Mouse (Mus musculus): ENCODE measurements around the gene Olfr1462. TPM values are rescaled to one million over a fixed set of nuclear protein-coding genes. Genes with fewer than 3 reads are reported as not detected.

The Olfr1462 gene
- not detected in 2 replicates for polyA plus RNA-seq (2012; rRNA removed)
- not detected in 2 replicates for polyA plus RNA-seq (2014; fragmentation: Nextera tagmentation; extraction: Ambion mirVana)

DNA sequence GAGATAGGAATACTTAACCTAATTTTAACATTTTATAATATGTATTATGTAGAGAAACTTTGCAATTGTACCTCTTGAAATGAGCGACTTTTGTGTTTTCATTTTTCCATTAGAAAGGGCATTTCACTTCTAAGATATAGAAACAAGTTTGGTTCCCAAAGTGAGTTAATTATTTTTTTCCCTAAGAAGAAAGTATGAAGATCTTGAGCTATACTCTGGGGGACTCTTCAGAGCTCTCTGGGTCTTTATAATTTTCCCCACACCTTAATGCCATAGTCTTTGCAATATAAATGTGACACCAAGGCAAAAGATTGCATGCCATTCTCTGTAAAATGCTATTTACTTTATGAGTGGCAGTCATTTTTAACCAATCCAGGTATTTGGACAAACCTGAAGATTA is at the start of gene Olfr1462:
Gene Olfr1462 (plus strand): TSS at position 301 of the 400 bp plus-strand sequence.
- Histone ChIP-seq H3K9me3 (ENCODE audit: control insufficient read depth, low read length) (0 out of 2 replicates have a peak, but pooled peaks cover 10% of the 10 kb centered on the region), H3K27me3 (ENCODE audit: control insufficient read depth, insufficient read depth, low read length) (no peaks in the 10 kb centered on the region), H3K4me2 (replicated peaks; ENCODE audit: low read depth, low read length, severe bottlenecking) (no peak within 1 kb of the TSS), H3K4me1 (ENCODE audit: control insufficient read depth, insufficient read depth, low read length) (no peaks in the 10 kb centered on the region), H3K9ac (ENCODE audit: low read depth, low read length, severe bottlenecking) (no peak within 1 kb of the TSS), H3K27ac (replicated peaks; ENCODE audit: low read depth, low read length) (no peak within 1 kb of the TSS), H3K36me3 (ENCODE audit: control insufficient read depth, insufficient read depth, low read length) (no peaks in the 10 kb centered on the region), H3K4me3 (replicated peaks; ENCODE audit: low read length) (no peak within 1 kb of the TSS)
- ATAC-seq (ENCODE audit: low FRiP score, low read depth) = no peak
- 82% methylated on average over 1 of the region's 1 CpGs for WGBS
- DNase-seq (ENCODE audit: low spot score) = no peak
- TF ChIP-seq POLR2A (IDR thresholded peaks at IDR 0.05; ENCODE audit: borderline replicate concordance, extremely low read depth, insufficient read depth, insufficient read length) = no peak

DNA sequence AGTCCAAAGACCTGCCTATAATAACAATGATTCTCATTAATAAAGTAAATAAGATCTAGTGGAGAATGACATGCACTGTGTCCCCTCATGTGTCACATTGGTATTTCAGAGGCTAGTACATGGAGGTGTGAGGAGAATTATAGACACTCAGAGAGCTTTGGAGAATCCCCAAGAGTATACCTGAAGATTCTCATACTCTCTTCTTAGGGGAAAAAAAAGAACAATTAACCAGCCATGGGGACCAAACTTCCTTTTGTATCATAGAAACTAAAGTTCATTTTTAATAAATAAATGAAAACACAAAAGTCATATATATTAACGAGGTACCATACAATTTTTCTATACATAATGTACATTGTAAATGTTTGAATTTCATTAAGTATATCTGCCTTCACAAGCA is 36.1 kb upstream of the Olfr1462 start, which contains the start of gene Olfr1459:
Gene Olfr1459 (minus strand): TSS at position 101 of the 400 bp plus-strand sequence.
- no peak for TF ChIP-seq POLR2A (IDR thresholded peaks at IDR 0.05; ENCODE audit: borderline replicate concordance, extremely low read depth, insufficient read depth, insufficient read length)
- Histone ChIP-seq H3K4me3 (replicated peaks; ENCODE audit: low read length) (no peak within 1 kb of the TSS), H3K9ac (ENCODE audit: low read depth, low read length, severe bottlenecking) (no peak within 1 kb of the TSS), H3K27me3 (ENCODE audit: control insufficient read depth, insufficient read depth, low read length) (no peaks in the 10 kb centered on the region), H3K4me2 (replicated peaks; ENCODE audit: low read depth, low read length, severe bottlenecking) (no peak within 1 kb of the TSS), H3K9me3 (ENCODE audit: control insufficient read depth, low read length) (peaks cover 13% of the 10 kb centered on the region), H3K27ac (replicated peaks; ENCODE audit: low read depth, low read length) (no peak within 1 kb of the TSS), H3K36me3 (ENCODE audit: control insufficient read depth, insufficient read depth, low read length) (no peaks in the 10 kb centered on the region), H3K4me1 (ENCODE audit: control insufficient read depth, insufficient read depth, low read length) (no peaks in the 10 kb centered on the region)
- ATAC-seq (ENCODE audit: low FRiP score, low read depth) (no peak), DNase-seq (ENCODE audit: low spot score) (no peak)
- WGBS = 78% methylated on average over 1 of the region's 1 CpGs

GRCm38 (mm10) chr19:13162700-13163099 is 22.8 kb upstream of the Olfr1462 start, which contains the start of gene Olfr1461:
Gene Olfr1461 (plus strand): TSS chr19:13163000.
- H3K4me2 ChIP-seq (replicated peaks; ENCODE audit: low read depth, low read length, severe bottlenecking) = no peak within 1 kb of the TSS
- no peaks in the 10 kb centered on the region for H3K27me3 ChIP-seq (ENCODE audit: control insufficient read depth, insufficient read depth, low read length)
- 45% methylated on average over 1 of the region's 1 CpGs for WGBS
- H3K27ac ChIP-seq (replicated peaks; ENCODE audit: low read depth, low read length) = no peak within 1 kb of the TSS
- H3K9ac ChIP-seq (ENCODE audit: low read depth, low read length, severe bottlenecking) = no peak within 1 kb of the TSS
- H3K36me3 ChIP-seq (ENCODE audit: control insufficient read depth, insufficient read depth, low read length) = no peaks in the 10 kb centered on the region
- ATAC-seq (ENCODE audit: low FRiP score, low read depth) (no peak), DNase-seq (ENCODE audit: low spot score) (no peak)
- H3K9me3 ChIP-seq (ENCODE audit: control insufficient read depth, low read length) = no peaks in the 10 kb centered on the region
- H3K4me3 ChIP-seq (replicated peaks; ENCODE audit: low read length) = no peak within 1 kb of the TSS
- TF ChIP-seq POLR2A (IDR thresholded peaks at IDR 0.05; ENCODE audit: borderline replicate concordance, extremely low read depth, insufficient read depth, insufficient read length) = no peak
- H3K4me1 ChIP-seq (ENCODE audit: control insufficient read depth, insufficient read depth, low read length) = no peaks in the 10 kb centered on the region

DNA sequence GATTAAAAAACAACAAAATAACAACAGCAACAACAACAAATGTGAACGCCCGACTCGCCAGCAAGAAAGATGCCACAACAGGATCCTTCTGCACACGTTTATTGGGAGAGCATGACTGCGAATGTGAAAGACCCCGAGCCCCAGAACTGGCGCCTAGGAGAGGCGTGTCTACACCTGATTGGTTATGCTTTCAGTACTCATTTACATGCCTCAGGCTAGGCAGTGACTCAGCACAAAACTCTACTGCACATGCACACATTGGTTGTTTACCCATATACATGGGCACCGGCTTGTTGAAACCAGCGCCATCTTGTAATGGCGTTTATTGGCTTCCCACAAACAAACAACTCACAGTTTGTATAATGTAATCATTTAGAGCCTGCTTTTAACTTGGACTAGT is 36.1 kb downstream of the Olfr1462 start:
- TF ChIP-seq POLR2A (IDR thresholded peaks at IDR 0.05; ENCODE audit: borderline replicate concordance, extremely low read depth, insufficient read depth, insufficient read length) = no peak
- DNase-seq (ENCODE audit: low spot score) (no peak), ATAC-seq (ENCODE audit: low FRiP score, low read depth) (no peak)
- no peaks in the 10 kb centered on the region for H3K4me1 ChIP-seq (ENCODE audit: control insufficient read depth, insufficient read depth, low read length)
- no peak overlapping the region for H3K27ac ChIP-seq (replicated peaks; ENCODE audit: low read depth, low read length)
- H3K36me3 ChIP-seq (ENCODE audit: control insufficient read depth, insufficient read depth, low read length) = no peaks in the 10 kb centered on the region
- H3K9me3 ChIP-seq (ENCODE audit: control insufficient read depth, low read length) = 0 out of 2 replicates have a peak, but pooled peaks cover 5% of the 10 kb centered on the region
- H3K4me3 ChIP-seq (replicated peaks; ENCODE audit: low read length) = no peak overlapping the region
- H3K27me3 ChIP-seq (ENCODE audit: control insufficient read depth, insufficient read depth, low read length) = no peaks in the 10 kb centered on the region
- H3K4me2 ChIP-seq (replicated peaks; ENCODE audit: low read depth, low read length, severe bottlenecking) = no peak overlapping the region
- H3K9ac ChIP-seq (ENCODE audit: low read depth, low read length, severe bottlenecking) = no peak overlapping the region
- WGBS = 87% methylated on average over 11 of the region's 11 CpGs

- TF ChIP-seq POLR2A (IDR thresholded peaks at IDR 0.05; ENCODE audit: borderline replicate concordance, extremely low read depth, insufficient read depth, insufficient read length) = no peak
- ATAC-seq (ENCODE audit: low FRiP score, low read depth) (no peak), DNase-seq (ENCODE audit: low spot score) (no peak)
- Histone ChIP-seq H3K27me3 (ENCODE audit: control insufficient read depth, insufficient read depth, low read length) (no peaks in the 10 kb centered on the region), H3K4me3 (replicated peaks; ENCODE audit: low read length) (no peak within 1 kb of the TSS), H3K9me3 (ENCODE audit: control insufficient read depth, low read length) (peaks cover 8% of the 10 kb centered on the region; the same call in 1 of the 2 replicates), H3K36me3 (ENCODE audit: control insufficient read depth, insufficient read depth, low read length) (no peaks in the 10 kb centered on the region), H3K4me1 (ENCODE audit: control insufficient read depth, insufficient read depth, low read length) (no peaks in the 10 kb centered on the region), H3K4me2 (replicated peaks; ENCODE audit: low read depth, low read length, severe bottlenecking) (no peak within 1 kb of the TSS), H3K27ac (replicated peaks; ENCODE audit: low read depth, low read length) (no peak within 1 kb of the TSS), H3K9ac (ENCODE audit: low read depth, low read length, severe bottlenecking) (no peak within 1 kb of the TSS)
These were observed 45.5 kb downstream of the Olfr1462 start, which contains the start of gene Olfr1463 for GRCm38 (mm10) chr19:13231028-13231427. Gene Olfr1463 (plus strand): TSS chr19:13231328.

Other genes starting within 250 kb of the Olfr1462 start
- gene Olfr1450, start 235.5 kb upstream of the Olfr1462 start, polyA plus RNA-seq (2012; rRNA removed) = not detected in 2 replicates
- not detected in 2 replicates for gene Olfr1450, start 235.5 kb upstream of the Olfr1462 start, polyA plus RNA-seq (2014; fragmentation: Nextera tagmentation; extraction: Ambion mirVana)
- not detected in 2 replicates for gene Olfr1451, start 190.7 kb upstream of the Olfr1462 start, polyA plus RNA-seq (2012; rRNA removed)
- not detected in 2 replicates for gene Olfr1451, start 190.7 kb upstream of the Olfr1462 start, polyA plus RNA-seq (2014; fragmentation: Nextera tagmentation; extraction: Ambion mirVana)
- not detected in 2 replicates for gene Olfr1453, start 157.4 kb upstream of the Olfr1462 start, polyA plus RNA-seq (2012; rRNA removed)
- not detected in 2 replicates for gene Olfr1453, start 157.4 kb upstream of the Olfr1462 start, polyA plus RNA-seq (2014; fragmentation: Nextera tagmentation; extraction: Ambion mirVana)
- gene Olfr1454, start 125.1 kb upstream of the Olfr1462 start, polyA plus RNA-seq (2012; rRNA removed) = not detected in 2 replicates
- not detected in 2 replicates for gene Olfr1454, start 125.1 kb upstream of the Olfr1462 start, polyA plus RNA-seq (2014; fragmentation: Nextera tagmentation; extraction: Ambion mirVana)
- not detected in 2 replicates for gene Olfr1457, start 87.8 kb upstream of the Olfr1462 start, polyA plus RNA-seq (2012; rRNA removed)
- not detected in 2 replicates for gene Olfr1457, start 87.8 kb upstream of the Olfr1462 start, polyA plus RNA-seq (2014; fragmentation: Nextera tagmentation; extraction: Ambion mirVana)
- gene Olfr1458, start 79.0 kb upstream of the Olfr1462 start, polyA plus RNA-seq (2012; rRNA removed) = not detected in 2 replicates
- gene Olfr1458, start 79.0 kb upstream of the Olfr1462 start, polyA plus RNA-seq (2014; fragmentation: Nextera tagmentation; extraction: Ambion mirVana) = not detected in 2 replicates
- gene Olfr1459, start 36.2 kb upstream of the Olfr1462 start, polyA plus RNA-seq (2012; rRNA removed) = not detected in 2 replicates
- gene Olfr1459, start 36.2 kb upstream of the Olfr1462 start, polyA plus RNA-seq (2014; fragmentation: Nextera tagmentation; extraction: Ambion mirVana) = not detected in 2 replicates
- gene Olfr1461, start 22.7 kb upstream of the Olfr1462 start, polyA plus RNA-seq (2012; rRNA removed) = not detected in 2 replicates
- gene Olfr1461, start 22.7 kb upstream of the Olfr1462 start, polyA plus RNA-seq (2014; fragmentation: Nextera tagmentation; extraction: Ambion mirVana) = not detected in 2 replicates
- gene Olfr1463, start 45.6 kb downstream of the Olfr1462 start, polyA plus RNA-seq (2012; rRNA removed) = not detected in 2 replicates
- gene Olfr1463, start 45.6 kb downstream of the Olfr1462 start, polyA plus RNA-seq (2014; fragmentation: Nextera tagmentation; extraction: Ambion mirVana) = not detected in 2 replicates
- not detected in 2 replicates for gene Olfr1465, start 129.8 kb downstream of the Olfr1462 start, polyA plus RNA-seq (2012; rRNA removed)
- not detected in 2 replicates for gene Olfr1465, start 129.8 kb downstream of the Olfr1462 start, polyA plus RNA-seq (2014; fragmentation: Nextera tagmentation; extraction: Ambion mirVana)
- not detected in 2 replicates for gene Olfr1466, start 153.1 kb downstream of the Olfr1462 start, polyA plus RNA-seq (2012; rRNA removed)
- gene Olfr1466, start 153.1 kb downstream of the Olfr1462 start, polyA plus RNA-seq (2014; fragmentation: Nextera tagmentation; extraction: Ambion mirVana) = not detected in 2 replicates
- gene Olfr1467, start 176.5 kb downstream of the Olfr1462 start, polyA plus RNA-seq (2012; rRNA removed) = not detected in 2 replicates
- gene Olfr1467, start 176.5 kb downstream of the Olfr1462 start, polyA plus RNA-seq (2014; fragmentation: Nextera tagmentation; extraction: Ambion mirVana) = not detected in 2 replicates
- gene Olfr1469, start 222.1 kb downstream of the Olfr1462 start, polyA plus RNA-seq (2012; rRNA removed) = not detected in 2 replicates
- gene Olfr1469, start 222.1 kb downstream of the Olfr1462 start, polyA plus RNA-seq (2014; fragmentation: Nextera tagmentation; extraction: Ambion mirVana) = not detected in 2 replicates

Measured in limb, embryonic 14.5 days (tissue).